Mouse (Mus musculus) layer of hippocampus, postnatal 25 days (tissue): Measurements from ENCODE around the gene Lcn2. TPM values are rescaled to one million over a fixed set of nuclear protein-coding genes. Genes with fewer than 3 reads are reported as not detected.
A peak's percentile ranks its signal among the peaks of the same experiment; 100 is the strongest.
"Not testable (repeated sequence)": the region's sequence is repeated elsewhere in the genome, so short reads cannot be mapped to it uniquely, and the experiment has no call there.

Source experiments
- DNase-seq, 2 experiments: peaks; one replicate each; pipeline ENCODE4 v3.0.0; 2022; ENCODE audit warnings: mixed read lengths in 2 of 2, low spot score in 1 of 2; ENCODE audit errors: extremely low spot score in 1 of 2
- total RNA-seq, 2 experiments: library from RNA; stranded (reverse); gene quantifications; 2 replicates each; pipeline ENCODE4 v1.2.3; 2021

Lcn2 gene
- total RNA-seq, 2 experiments from 2014 or later: 0.56 to 0.81 TPM

GRCm38 (mm10) chr2:32375317-32375940, 12.6 kb downstream of the Lcn2 start:
- DNase-seq: no peak

DNA sequence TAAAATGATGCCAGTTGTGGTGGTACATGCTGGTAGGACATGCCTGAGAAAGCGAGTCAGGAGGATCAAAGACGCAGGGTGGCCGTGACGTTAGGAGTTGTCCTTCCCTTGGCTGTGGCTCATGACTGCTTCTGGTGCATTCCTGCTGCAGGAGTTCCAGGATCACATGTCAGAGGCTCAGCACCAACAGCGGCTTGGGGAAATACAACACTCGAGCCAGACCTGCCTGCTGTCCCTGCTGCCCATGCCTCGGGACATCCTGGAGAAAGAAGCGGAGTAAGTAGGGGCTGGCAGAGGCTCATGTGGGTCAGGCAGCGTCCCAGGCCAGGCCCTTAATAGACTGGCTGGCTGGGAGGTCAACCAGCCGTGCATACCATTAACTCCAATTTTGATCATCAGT, 13.9 kb downstream of the Lcn2 start:
- DNase-seq: no peak

DNA sequence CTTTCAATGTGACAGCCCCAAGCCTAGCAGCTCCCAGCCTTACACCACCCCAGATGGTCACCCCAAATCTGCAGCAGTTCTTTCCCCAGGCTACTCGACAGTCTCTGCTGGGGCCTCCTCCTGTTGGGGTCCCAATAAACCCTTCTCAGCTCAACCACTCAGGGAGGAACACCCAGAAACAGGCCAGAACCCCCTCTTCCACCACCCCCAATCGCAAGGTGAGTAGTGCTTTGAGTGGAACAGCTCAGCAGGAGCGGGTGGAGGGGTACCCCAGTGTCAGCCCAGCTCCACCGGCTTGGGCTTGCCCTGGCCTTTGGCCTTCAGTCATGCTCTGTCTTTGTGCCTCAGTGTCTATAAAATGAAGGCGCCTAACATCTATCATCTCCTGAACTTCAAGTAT, 20.7 kb downstream of the Lcn2 start:
- DNase-seq: no peak

DNA sequence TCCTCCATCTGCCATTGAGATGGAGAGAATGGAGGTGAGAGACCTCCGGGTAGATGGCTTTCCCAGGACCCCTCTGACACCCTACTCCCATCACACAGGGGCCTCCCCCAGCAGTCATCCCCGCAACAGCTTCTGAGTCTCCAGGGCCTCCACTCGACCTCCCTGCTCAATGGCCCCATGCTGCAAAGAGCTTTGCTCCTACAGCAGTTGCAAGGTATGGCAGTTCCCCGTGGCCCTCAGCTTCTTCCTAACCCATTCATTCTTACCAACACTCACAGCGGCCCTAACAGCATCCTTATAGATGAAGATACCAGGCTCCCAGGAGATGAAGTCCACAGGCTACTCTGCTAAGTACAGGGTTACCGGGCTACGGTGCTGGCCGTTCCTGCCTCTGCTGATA, 23.9 kb downstream of the Lcn2 start:
- DNase-seq: no peak

DNA sequence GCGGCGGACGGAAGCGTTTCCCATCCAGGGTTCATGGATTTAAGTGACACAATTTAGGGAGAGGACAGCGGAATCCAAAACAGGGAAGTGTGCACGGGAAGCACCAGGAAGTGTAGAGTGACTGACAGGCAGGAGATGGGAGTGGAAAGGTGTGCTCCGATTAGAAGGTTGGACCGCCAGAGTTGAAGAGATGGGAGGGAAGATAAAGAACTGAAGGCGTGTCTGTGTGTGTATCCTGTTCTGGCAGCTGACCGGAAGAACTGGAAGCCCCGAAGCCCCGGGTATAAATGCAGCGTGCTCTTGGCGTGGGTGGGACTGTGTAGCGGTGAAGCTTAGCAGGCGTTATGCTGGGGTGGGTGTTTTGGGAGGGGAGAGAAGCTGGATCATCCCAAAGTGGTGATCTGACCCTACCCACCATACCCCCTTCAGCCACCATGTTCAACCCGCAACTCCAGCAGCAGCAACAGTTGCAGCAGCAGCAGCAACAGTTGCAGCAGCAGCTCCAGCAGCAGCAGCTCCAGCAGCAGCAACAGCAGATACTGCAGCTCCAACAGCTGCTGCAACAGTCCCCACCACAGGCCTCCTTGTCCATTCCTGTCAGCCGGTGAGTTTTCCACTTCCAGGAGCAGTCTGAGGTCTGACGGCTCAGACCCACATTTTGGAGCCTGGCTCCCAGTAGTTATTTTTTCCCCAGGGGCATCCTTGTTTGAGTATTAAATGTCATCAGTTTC, 24.5 kb downstream of the Lcn2 start:
- no peak for DNase-seq

DNA sequence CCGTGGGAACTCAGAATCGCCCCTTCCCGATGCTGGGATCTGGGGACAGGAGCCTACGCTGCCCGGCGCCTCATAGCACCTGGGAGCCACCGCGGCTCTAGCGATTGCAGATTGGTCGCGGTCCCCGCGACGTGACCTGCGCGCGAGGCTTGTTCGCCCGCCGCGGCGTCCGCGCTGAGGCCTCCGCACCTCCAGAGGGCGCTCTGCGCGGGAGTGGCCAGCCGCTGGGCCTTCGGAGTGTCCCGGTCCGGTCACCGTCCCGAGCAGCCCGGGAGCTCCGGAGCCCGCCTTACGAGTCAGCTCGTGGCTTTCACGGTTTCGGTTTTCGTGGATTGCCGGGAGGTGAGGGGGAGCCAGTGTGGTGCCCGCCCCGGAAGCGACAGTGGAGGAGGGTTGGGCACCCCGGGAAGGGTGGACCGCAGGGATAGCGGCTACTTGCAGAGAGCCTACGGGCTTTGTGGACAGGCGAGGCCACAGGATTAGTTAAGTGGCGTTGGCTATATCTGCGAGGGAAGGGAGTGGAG, 25.2 kb downstream of the Lcn2 start:
- peak; percentile 90 to 91 for DNase-seq

- not testable (repeated sequence) for DNase-seq
Measured at GRCm38 (mm10) chr2:32362274-32362673, 25.8 kb downstream of the Lcn2 start.

DNA sequence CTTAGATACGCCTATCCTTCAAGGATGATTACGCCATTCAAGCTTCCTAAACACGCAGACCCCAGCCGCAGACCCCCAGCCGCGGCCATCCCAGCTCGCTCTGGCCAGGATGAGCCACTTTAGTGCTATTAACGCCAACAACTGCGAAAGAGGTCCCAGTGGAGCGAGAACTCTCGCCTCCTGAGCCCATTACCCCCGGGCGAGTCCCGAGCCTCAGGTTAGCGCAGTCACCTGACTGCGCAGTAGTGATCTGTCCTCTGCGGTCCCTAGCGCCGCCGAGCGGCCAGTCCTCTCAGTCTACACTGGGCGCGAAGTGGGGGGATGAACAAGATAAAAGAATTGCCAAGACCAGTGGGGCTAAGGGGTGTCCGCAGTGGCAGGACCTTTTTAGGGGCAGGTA, 26.6 kb downstream of the Lcn2 start:
- peak in 1 of 2 experiments; percentile 63 for DNase-seq

GRCm38 (mm10) chr2:32360741-32361140, 27.3 kb downstream of the Lcn2 start:
- DNase-seq: peak; percentile 67 to 71

GRCm38 (mm10) chr2:32358381-32358780, 29.7 kb downstream of the Lcn2 start:
- DNase-seq: no peak

DNA sequence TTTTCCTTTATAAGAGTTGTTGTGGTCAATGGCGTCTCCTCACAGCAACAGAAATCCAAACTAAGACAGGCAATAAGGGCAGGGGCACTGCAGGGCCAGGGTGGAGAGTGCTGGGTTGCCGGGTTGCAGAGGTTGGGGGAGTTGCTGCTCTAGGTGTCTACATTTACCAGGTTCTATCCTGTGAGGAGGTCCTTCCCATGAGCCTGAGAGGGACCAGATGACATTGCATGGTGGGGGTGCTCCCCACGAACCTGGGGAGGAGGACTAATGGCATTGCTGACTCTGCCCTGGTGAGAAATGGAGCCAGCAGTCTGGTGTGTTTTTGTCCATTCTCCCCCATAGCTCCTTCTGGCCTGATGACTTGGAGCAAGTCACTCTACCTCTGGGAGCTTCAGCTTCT, 30.3 kb downstream of the Lcn2 start:
- DNase-seq: no peak

DNA sequence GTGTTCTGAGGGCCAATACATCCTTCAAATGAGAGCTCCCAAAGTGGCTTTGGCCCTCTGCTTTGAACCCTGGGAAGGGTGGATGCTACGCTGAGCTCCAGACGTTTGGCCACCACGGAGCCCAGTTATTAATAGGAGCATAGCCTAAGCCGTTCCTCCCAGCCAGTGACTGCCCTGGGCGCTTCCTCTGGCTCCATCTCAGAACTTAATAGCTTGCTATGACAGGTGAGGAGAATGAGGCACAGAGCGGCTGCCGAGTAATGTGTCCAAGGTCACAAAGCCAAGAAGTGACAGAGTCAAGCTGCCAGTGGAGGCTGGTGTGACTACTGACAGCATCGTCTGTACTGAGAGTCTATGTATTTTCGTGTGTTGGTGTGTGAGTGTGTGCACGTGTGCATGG, 31.8 kb downstream of the Lcn2 start:
- no peak for DNase-seq

GRCm38 (mm10) chr2:32354336-32354895, 33.6 kb downstream of the Lcn2 start:
- no peak for DNase-seq

- no peak for DNase-seq
Measured at GRCm38 (mm10) chr2:32353836-32354235, 34.2 kb downstream of the Lcn2 start.

- DNase-seq: peak; percentile 97 to 99
Measured at GRCm38 (mm10) chr2:32353007-32353542, 35.0 kb downstream of the Lcn2 start, which contains the start of gene Dnm1. Dnm1 (minus strand) TSS chr2:32353338.

DNA sequence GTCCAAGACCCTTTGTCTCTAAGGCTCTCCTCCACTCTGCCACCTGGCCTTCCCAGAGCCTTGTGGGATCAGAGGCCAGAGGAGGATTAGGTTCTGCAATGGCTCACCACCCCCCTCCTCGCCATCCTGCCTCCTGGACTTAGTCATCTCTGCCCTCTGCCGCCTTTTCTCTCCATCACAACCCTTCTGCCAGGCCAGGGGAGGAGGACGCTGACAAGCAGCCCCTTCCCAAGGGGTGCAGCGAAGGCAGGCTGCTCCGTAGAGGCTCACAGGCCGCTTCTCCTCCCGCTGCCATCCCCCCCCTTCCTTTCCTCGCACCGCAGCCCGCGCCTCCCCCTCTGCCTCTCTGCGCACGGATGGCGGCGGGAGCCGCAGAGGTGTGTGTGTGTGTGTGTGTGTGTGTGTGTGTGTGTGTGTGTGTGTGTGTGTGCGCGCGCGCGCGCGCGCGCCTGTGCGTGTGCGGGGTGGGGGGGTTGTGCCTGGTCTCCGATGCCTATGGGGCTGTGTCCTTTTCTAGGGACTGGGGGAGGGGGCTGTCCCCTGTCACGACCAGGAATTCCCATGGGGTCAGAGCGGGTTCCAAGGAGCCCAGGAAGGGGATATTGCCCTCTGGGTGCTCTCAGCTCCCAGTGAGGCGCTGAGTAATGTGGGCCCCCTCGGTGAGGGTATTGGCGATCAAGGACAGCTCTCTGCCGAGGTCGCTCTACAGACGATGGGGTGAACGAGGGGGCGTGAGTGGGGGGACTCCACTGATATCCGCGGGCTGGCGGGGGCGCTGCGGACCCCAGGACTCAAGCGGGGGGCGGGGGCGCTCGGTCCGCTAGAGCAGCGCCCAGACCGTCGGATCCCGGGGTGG, 35.7 kb downstream of the Lcn2 start, which contains the start of gene Ciz1:
Gene Ciz1, plus strand, starts transcription at position 177 of the 856 bp plus-strand sequence.
- no peak for DNase-seq

DNA sequence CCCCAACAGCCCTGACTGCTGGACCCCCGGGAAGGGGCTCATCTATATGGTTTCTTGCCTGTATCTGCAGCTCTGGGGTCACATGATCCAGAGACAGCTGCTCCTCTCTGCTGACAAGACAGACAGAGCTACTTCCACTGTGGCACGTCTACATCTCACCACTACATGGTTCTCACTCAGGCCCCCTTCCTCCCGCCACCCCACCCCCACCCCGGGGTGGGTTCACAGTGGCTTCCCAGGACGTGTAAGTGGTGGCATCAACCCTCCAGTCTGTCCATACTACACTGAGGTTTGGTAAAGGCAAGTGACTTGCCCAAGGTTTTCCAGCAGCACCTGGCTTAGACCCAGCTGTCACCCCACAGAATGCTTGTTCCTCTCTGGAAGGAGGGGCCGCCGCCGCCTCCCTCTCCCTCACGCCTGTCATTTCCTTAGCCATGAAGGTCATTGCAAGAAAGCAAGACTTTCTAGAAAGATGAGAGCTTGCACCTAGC, 36.5 kb downstream of the Lcn2 start:
- no peak for DNase-seq

- DNase-seq: no peak
Measured at GRCm38 (mm10) chr2:32350471-32351051, 37.5 kb downstream of the Lcn2 start.

GRCm38 (mm10) chr2:32349625-32350255, 38.3 kb downstream of the Lcn2 start:
- no peak for DNase-seq
